ENCODE assay signal across 8 mouse cellular contexts in genomic region chr11:3288521-3289301, GRCm38 (mm10). TPM values are rescaled to one million over a fixed set of nuclear protein-coding genes. Genes with fewer than 3 reads are reported as not detected.
DNase-seq lines count a peak whose midpoint lies in the region; ATAC-seq lines count a peak whose summit lies in the region.

Patz1 (plus strand) TSS chr11:3288874.

- H3K27ac ChIP-seq in embryonic facial prominence, embryonic 13.5 days = peak within 1 kb of the TSS; percentile 100
- peak within 1 kb of the TSS; percentile 100 for H3K27ac ChIP-seq in heart, embryonic 10.5 days
- peak within 1 kb of the TSS; percentile 100 for H3K27ac ChIP-seq in limb, embryonic 13.5 days
- peak within 1 kb of the TSS; percentile 100 for H3K27ac ChIP-seq in midbrain, embryonic 14.5 days (replicated peaks; ENCODE audit: low read depth, low read length)

- H3K4me2 ChIP-seq in embryonic facial prominence, embryonic 13.5 days = peak within 1 kb of the TSS; percentile 99
- H3K4me2 ChIP-seq in limb, embryonic 13.5 days (replicated peaks) = peak within 1 kb of the TSS; percentile 100
- H3K4me2 ChIP-seq in midbrain, embryonic 14.5 days (ENCODE audit: low read length) = peak within 1 kb of the TSS; percentile 100

- H3K4me3 ChIP-seq in embryonic facial prominence, embryonic 13.5 days = peak within 1 kb of the TSS; percentile 79
- H3K4me3 ChIP-seq in heart, embryonic 10.5 days = peak within 1 kb of the TSS; percentile 90
- peak within 1 kb of the TSS; percentile 83 for H3K4me3 ChIP-seq in limb, embryonic 13.5 days
- H3K4me3 ChIP-seq in midbrain, embryonic 14.5 days (replicated peaks; ENCODE audit: low read depth, low read length) = peak within 1 kb of the TSS; percentile 88

- H3K4me1 ChIP-seq in embryonic facial prominence, embryonic 13.5 days = peaks cover 26% of the 10 kb centered on the region
- peaks cover 31% of the 10 kb centered on the region for H3K4me1 ChIP-seq in heart, embryonic 10.5 days
- H3K4me1 ChIP-seq in limb, embryonic 13.5 days = peaks cover 26% of the 10 kb centered on the region
- H3K4me1 ChIP-seq in midbrain, embryonic 14.5 days (ENCODE audit: control insufficient read depth, insufficient read depth, low read length) = peaks cover 18% of the 10 kb centered on the region

- peaks cover 14% of the 10 kb centered on the region for H3K36me3 ChIP-seq in embryonic facial prominence, embryonic 13.5 days
- H3K36me3 ChIP-seq in heart, embryonic 10.5 days = peaks cover 17% of the 10 kb centered on the region
- H3K36me3 ChIP-seq in limb, embryonic 13.5 days = peaks cover 8% of the 10 kb centered on the region
- peaks cover 10% of the 10 kb centered on the region for H3K36me3 ChIP-seq in midbrain, embryonic 14.5 days (ENCODE audit: control insufficient read depth, insufficient read depth, low read length)

- under 1% methylated on average over 41 of the region's 41 CpGs for WGBS in embryonic facial prominence, embryonic 13.5 days
- WGBS in heart, embryonic 10.5 days = under 1% methylated on average over 41 of the region's 41 CpGs
- WGBS in limb, embryonic 13.5 days = under 1% methylated on average over 41 of the region's 41 CpGs
- WGBS in midbrain, embryonic 14.5 days = under 1% methylated on average over 41 of the region's 41 CpGs

- H3K9me3 ChIP-seq in embryonic facial prominence, embryonic 13.5 days = no peaks in the 10 kb centered on the region
- H3K9me3 ChIP-seq in heart, embryonic 10.5 days = no peaks in the 10 kb centered on the region
- no peaks in the 10 kb centered on the region for H3K9me3 ChIP-seq in limb, embryonic 13.5 days
- no peaks in the 10 kb centered on the region for H3K9me3 ChIP-seq in midbrain, embryonic 14.5 days (ENCODE audit: control insufficient read depth, low read length)

- ATAC-seq in embryonic facial prominence, embryonic 13.5 days (ENCODE audit: insufficient number of reproducible peaks, insufficient read depth, low FRiP score, low TSS enrichment, low read depth) = no peak
- ATAC-seq in limb, embryonic 13.5 days (ENCODE audit: low FRiP score, low read depth) = peak; percentile 28; the same call in 1 of the 2 replicates
- ATAC-seq in midbrain, embryonic 14.5 days (ENCODE audit: low FRiP score, low TSS enrichment) = peak; percentile 18

- peak; percentile 54 for DNase-seq in CD4-positive, CD25-positive, alpha-beta regulatory T cell, adult 2 months (ENCODE audit: low read depth, low spot score)
- DNase-seq in adrenal gland, postnatal 14 days = peak; percentile 58
- peak; percentile 92 for DNase-seq in heart, embryonic 10.5 days (ENCODE audit: low spot score)
- peak; percentile 49 to 62 for DNase-seq in kidney, adult 8-10 months
- DNase-seq in midbrain, embryonic 14.5 days = peak; percentile 81
- peak; percentile 59 to 66 for DNase-seq in spleen, postnatal 10 days (ENCODE audit: low spot score in 2 of 2)

- H3K9ac ChIP-seq in embryonic facial prominence, embryonic 13.5 days = peak within 1 kb of the TSS; percentile 99
- H3K9ac ChIP-seq in limb, embryonic 13.5 days = peak within 1 kb of the TSS; percentile 95
- peak within 1 kb of the TSS; percentile 95 for H3K9ac ChIP-seq in midbrain, embryonic 14.5 days (replicated peaks; ENCODE audit: low read length)

- H3K27me3 ChIP-seq in embryonic facial prominence, embryonic 13.5 days = no peaks in the 10 kb centered on the region
- no peaks in the 10 kb centered on the region for H3K27me3 ChIP-seq in heart, embryonic 10.5 days (ENCODE audit: insufficient read depth, poor library complexity, severe bottlenecking)
- no peaks in the 10 kb centered on the region for H3K27me3 ChIP-seq in limb, embryonic 13.5 days
- no peaks in the 10 kb centered on the region for H3K27me3 ChIP-seq in midbrain, embryonic 14.5 days (ENCODE audit: control insufficient read depth, insufficient read depth, low read length)

RNA-seq across cellular contexts. Expression of gene Patz1, which starts in this region (rescaled TPM):
- 31.6 and 38.3 TPM in 2 replicates for total RNA-seq in adrenal gland, postnatal 14 days (2021)
- 52.0 and 52.7 TPM in 2 replicates for polyA plus RNA-seq in embryonic facial prominence, embryonic 13.5 days (2015; fragmentation: Nextera tagmentation; extraction: Ambion mirVana)
- polyA plus RNA-seq in heart, embryonic 10.5 days (2016; fragmentation: Nextera tagmentation; extraction: Ambion mirVana) = 32.0 and 49.1 TPM in 2 replicates
- polyA plus RNA-seq in limb, embryonic 13.5 days (2015; fragmentation: Nextera tagmentation; extraction: Ambion mirVana) = 45.5 and 48.7 TPM in 2 replicates
- polyA plus RNA-seq in midbrain, embryonic 14.5 days (2014; fragmentation: Nextera tagmentation; extraction: Ambion mirVana) = 61.9 and 78.7 TPM in 2 replicates
